Mouse (Mus musculus) C2C12 (cell line): Measurements from ENCODE around the gene Klf15. TPM values are rescaled to one million over a fixed set of nuclear protein-coding genes. Genes with fewer than 3 reads are reported as not detected.

ENCODE experiments used
- H3K27me3 ChIP-seq: one replicate; pipeline ENCODE4 v1.6.1; 2011; ENCODE audit not compliant: control insufficient read depth, insufficient read depth, insufficient read length
- H3K36me3 ChIP-seq: one replicate; pipeline ENCODE4 v1.6.1; 2011; ENCODE audit not compliant: control insufficient read depth, insufficient read depth
- H3K4me3 ChIP-seq: one replicate; pipeline ENCODE4 v1.5.1; 2011; ENCODE audit warnings: mild to moderate bottlenecking, control low read depth; ENCODE audit not compliant: poor library complexity, insufficient read depth, severe bottlenecking
- H3K79me2 ChIP-seq: one replicate; pipeline ENCODE4 v1.6.1; 2011; ENCODE audit not compliant: control insufficient read depth, insufficient read depth
- H3K79me3 ChIP-seq: one replicate; pipeline ENCODE4 v1.6.1; 2011; ENCODE audit warnings: low read depth, control low read depth
- H3ac ChIP-seq: one replicate; pipeline ENCODE3; 2011; ENCODE audit warnings: low read depth; ENCODE audit not compliant: control insufficient read depth, insufficient read length
- CEBPB ChIP-seq: IDR thresholded peaks from one replicate; pipeline ENCODE4 v1.6.1; 2011; ENCODE audit warnings: low read depth, mild to moderate bottlenecking, control low read depth, moderate library complexity
- CTCF ChIP-seq: IDR thresholded peaks from one replicate; pipeline ENCODE4 v1.5.1; 2011; ENCODE audit not compliant: control insufficient read depth, insufficient read depth, insufficient read length
- FOSL1 ChIP-seq: IDR thresholded peaks from one replicate; pipeline ENCODE4 v1.8.0; 2011; ENCODE audit warnings: mild to moderate bottlenecking, low read length; ENCODE audit not compliant: poor library complexity, insufficient read depth, severe bottlenecking
- MAX ChIP-seq: IDR thresholded peaks from one replicate; pipeline ENCODE4 v1.6.1; 2011; ENCODE audit warnings: mild to moderate bottlenecking, control low read depth
- MYOD1 ChIP-seq: IDR thresholded peaks from one replicate; pipeline ENCODE4 v1.6.1; 2011; ENCODE audit warnings: low read depth; ENCODE audit not compliant: control insufficient read depth, insufficient read length
- MYOG ChIP-seq: IDR thresholded peaks from one replicate; pipeline ENCODE4 v1.6.1; 2011; ENCODE audit not compliant: control insufficient read depth, insufficient read length; ENCODE audit errors: extremely low read depth
- USF1 ChIP-seq: IDR thresholded peaks from one replicate; pipeline ENCODE4 v1.6.1; 2011; ENCODE audit warnings: low read depth, mild to moderate bottlenecking, control low read depth, moderate library complexity
- polyA plus RNA-seq: library from polyadenylated mRNA; unstranded; fragments of >200 nt; fragmentation: generic; extraction: Trizol; gene quantifications from one replicate; pipeline ENCODE4 v1.2.1, GENCODE M21; 2012; ENCODE audit warnings: missing spikeins

The Klf15 gene
- polyA plus RNA-seq, 1 experiment = not detected

DNA sequence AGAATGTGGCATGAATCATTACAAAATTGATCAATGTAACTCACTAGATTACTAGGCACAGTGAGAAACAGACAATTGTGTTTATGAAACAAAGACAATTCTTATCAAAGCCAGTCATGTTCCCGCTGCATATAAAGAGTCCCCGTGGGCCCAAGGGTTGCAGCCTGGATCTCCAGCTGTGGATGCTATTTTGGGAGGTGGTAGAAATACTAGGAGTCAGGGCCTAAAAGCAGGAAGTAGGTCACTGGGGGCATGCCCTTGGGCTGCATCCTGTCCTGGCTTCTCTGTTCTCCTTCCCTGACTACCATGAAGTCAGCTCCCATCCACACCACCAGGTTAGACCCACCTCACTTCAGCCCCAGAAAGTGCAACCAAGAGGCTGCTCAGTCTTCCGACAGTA lies 33.8 kb downstream of the Klf15 start:
- TF ChIP-seq CEBPB (no peak), FOSL1 (no peak), MYOD1 (no peak)
- H3K36me3 ChIP-seq = no peaks in the 10 kb centered on the region
- H3ac ChIP-seq = no peak overlapping the region
- peaks cover 15% of the 10 kb centered on the region for H3K27me3 ChIP-seq
- H3K79me3 ChIP-seq = no peaks in the 10 kb centered on the region
- H3K4me3 ChIP-seq = no peak overlapping the region
- no peaks in the 10 kb centered on the region for H3K79me2 ChIP-seq

DNA sequence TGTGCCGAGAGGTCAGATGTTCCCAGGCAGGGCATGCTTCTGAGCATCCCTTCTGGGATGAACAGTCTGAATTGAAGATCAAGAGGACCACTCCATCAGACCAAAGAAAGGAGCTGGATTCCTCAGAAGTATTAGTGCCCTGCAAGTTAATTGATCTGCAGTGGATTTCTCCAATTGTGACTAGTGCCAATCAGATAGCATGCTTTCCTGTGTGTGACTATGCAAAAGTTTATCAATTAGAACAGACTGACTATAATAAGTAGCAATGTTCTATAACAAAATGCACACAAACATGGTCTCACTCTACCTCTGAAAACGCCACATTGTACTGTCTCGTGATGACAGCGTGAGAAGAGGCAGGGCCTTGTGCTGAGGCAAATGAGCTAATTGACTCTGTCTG lies 37.1 kb downstream of the Klf15 start:
- H3K79me3 ChIP-seq = no peaks in the 10 kb centered on the region
- peaks cover 15% of the 10 kb centered on the region for H3K27me3 ChIP-seq
- no peak overlapping the region for H3K4me3 ChIP-seq
- no peaks in the 10 kb centered on the region for H3K79me2 ChIP-seq
- TF ChIP-seq USF1 = no peak
- no peak for TF ChIP-seq MAX
- TF ChIP-seq MYOD1 = no peak
- TF ChIP-seq FOSL1 = no peak
- no peak for TF ChIP-seq CTCF
- TF ChIP-seq CEBPB = no peak
- H3K36me3 ChIP-seq = no peaks in the 10 kb centered on the region
- H3ac ChIP-seq = no peak overlapping the region

DNA sequence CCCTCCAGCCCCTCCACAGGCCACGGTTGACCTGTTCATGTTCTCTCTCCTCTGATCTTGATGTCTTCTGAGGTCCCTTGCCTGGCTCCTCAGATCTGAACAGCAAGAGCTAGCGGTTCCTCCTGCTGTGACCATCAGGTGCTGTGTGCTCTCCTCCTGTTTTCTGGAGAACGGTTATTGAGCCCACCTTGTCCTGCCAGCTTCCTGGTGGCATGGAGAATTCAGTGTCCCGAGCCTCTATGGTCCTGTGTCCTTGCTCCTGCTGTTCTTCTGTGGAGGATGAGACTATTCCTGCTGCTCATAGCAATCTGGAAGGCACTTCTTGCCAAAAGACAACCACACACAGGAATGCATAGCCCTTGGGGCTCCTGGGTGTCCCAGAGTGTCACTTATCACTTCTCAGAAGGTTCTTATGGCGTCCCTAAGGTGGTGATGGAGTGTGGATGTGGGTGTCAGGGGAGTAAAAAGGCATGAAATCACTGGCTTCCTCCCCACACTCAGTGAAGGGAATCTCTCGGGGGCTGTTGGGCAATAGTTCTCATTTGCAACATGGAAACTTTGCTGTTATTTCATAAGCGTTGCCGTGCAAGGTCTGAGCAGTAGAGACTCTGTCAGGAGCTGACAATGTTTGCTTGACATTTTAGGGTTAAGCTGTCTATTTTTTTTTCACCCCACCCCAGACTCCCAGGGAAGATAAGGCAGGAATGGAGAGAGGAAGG lies 39.0 kb downstream of the Klf15 start:
- no peak for TF ChIP-seq CEBPB
- TF ChIP-seq USF1 = no peak
- no peak for TF ChIP-seq CTCF
- TF ChIP-seq MYOD1 = no peak
- TF ChIP-seq FOSL1 = no peak
- TF ChIP-seq MAX = no peak
- TF ChIP-seq MYOG = no peak
- no peaks in the 10 kb centered on the region for H3K79me2 ChIP-seq
- H3K79me3 ChIP-seq = no peaks in the 10 kb centered on the region
- H3K27me3 ChIP-seq = peaks cover 15% of the 10 kb centered on the region
- H3K36me3 ChIP-seq = no peaks in the 10 kb centered on the region
- H3K4me3 ChIP-seq = no peak overlapping the region
- H3ac ChIP-seq = no peak overlapping the region

DNA sequence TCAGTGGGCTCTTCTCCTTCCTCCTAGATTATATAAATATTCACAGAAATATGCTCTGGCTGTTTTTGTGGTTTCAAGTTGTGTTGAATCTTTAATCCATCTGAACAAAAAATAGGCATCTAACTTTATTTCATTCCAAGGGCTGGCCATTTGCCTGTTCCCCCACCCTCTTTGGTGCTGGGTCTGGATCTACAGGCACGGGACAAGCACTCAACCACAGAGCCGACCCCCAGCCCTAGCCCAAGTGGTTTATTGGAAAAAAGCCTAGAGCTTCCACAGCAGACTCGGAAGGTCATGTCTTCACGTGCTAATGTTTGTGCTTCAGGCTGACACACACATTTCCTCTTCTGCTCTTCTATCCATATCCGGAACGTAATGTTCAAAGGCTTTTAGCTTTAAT lies 43.5 kb downstream of the Klf15 start:
- Histone ChIP-seq H3K4me3 (no peak overlapping the region), H3ac (no peak overlapping the region), H3K36me3 (no peaks in the 10 kb centered on the region), H3K27me3 (peaks cover 9% of the 10 kb centered on the region), H3K79me3 (no peaks in the 10 kb centered on the region), H3K79me2 (no peaks in the 10 kb centered on the region)
- TF ChIP-seq FOSL1 = no peak
- TF ChIP-seq MYOG = no peak
- TF ChIP-seq MAX = no peak
- no peak for TF ChIP-seq CTCF
- no peak for TF ChIP-seq USF1
- no peak for TF ChIP-seq CEBPB
- no peak for TF ChIP-seq MYOD1

DNA sequence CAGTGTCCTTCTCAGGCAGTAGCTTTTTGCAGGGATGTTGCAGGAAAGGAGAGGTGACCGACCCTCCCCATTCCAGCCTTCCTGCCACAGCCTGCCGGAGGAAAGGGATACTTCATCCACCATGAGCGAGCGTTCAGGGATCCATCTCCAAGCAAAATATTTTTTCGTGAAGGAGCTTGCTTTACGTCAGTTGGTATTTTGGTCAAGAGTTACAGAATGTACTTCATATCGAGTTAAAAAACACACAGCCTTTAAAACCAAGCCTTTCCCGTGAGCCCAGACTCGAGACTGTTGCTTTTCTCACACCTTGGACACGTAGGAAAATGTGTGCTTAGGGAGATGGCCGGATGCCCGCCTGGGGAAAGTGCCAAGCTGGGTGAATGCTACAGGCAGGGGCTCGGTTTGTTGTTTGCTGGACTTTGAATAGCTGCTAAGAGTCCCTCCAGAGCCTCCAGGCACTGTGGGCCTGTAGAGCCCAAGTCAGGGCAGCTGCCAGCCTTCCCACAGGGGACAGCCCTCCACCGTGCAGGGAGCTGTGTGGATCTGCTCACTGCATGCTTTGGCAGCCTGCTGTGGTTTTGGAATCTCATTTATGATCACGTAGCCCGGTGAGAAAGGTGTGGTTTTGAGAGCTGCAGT lies 44.4 kb downstream of the Klf15 start:
- no peaks in the 10 kb centered on the region for H3K79me3 ChIP-seq
- no peak overlapping the region for H3K4me3 ChIP-seq

DNA sequence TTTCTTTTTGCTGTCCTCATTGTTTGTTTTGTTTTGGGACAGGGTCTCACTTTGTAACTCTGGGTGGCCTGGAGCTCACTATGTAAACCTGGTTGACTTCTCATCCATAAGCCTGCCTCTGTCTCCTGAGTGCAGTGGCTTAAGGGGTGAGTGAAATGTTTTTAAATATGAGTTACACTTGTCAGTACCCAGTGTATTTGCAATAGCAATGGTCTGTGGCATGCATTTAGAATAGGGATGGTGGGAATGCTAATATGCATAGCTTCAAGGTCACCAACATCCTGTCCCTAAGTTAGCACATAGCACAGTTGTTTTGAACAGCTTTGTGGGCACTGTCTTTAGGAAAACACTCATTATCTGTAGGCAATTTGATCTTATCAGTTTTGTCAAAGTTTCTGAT lies 45.1 kb downstream of the Klf15 start:
- TF ChIP-seq CEBPB (no peak), FOSL1 (no peak), CTCF (no peak), USF1 (no peak), MYOD1 (no peak), MYOG (no peak), MAX (no peak)
- Histone ChIP-seq H3K79me3 (no peaks in the 10 kb centered on the region), H3K27me3 (peaks cover 5% of the 10 kb centered on the region), H3K79me2 (no peaks in the 10 kb centered on the region), H3ac (no peak overlapping the region), H3K4me3 (no peak overlapping the region), H3K36me3 (no peaks in the 10 kb centered on the region)

More for the DNA sequence above, 44.4 kb downstream of the Klf15 start:
- H3K27me3 ChIP-seq = peaks cover 5% of the 10 kb centered on the region
- H3K36me3 ChIP-seq = no peaks in the 10 kb centered on the region
- no peak for TF ChIP-seq MYOD1
- TF ChIP-seq CEBPB = no peak
- TF ChIP-seq FOSL1 = no peak
- TF ChIP-seq CTCF = no peak
- no peak for TF ChIP-seq MAX
- H3K79me2 ChIP-seq = no peaks in the 10 kb centered on the region
- H3ac ChIP-seq = no peak overlapping the region
